Mouse (Mus musculus): ENCODE data around the gene Tmc3.

DNA sequence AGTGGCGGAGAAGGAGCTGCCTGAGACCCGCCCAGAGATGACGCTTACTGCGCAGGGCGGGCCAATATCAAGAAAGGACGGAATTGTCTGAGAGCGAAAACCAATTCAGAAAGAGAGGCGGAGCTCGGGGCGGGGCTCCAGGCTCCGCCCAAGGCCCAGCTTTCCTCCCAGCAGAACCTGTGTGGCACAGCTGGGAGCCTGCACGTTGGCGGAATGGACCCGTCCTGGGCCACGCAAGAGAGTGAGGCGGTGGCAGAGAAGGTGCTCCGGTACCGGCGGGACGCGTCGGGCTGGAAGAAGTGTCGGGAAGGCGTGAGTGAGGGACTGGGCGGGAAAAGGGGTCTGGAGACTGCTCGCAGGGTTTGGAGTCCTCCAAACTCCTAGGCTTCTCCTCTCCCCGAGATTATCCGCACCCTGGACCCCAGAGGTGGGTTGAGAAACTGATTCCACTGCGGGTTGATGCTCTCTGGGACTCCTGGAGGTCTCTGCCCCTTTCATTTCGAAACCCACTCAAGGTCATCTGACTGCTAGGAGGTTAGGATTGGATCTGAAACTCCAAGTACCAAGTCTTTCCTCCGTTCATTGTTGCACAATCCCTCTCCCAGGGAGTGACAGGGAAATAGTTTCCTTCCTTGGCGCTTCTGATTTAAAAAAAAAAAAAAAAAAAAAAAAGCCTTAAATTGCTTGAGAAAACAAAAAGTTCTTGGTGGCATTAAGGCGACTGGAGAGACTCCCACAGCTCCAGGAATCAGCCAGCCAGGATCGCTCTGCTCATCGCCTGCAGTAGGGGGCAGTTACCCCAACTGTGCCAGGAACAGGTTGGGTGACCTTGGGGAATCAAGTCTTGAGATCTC is 47.3 kb downstream of the Tmc3 start, which contains the start of gene Stard5:
- TF ChIP-seq CTCF (IDR thresholded peaks at IDR 0.05; ENCODE audit: borderline replicate concordance, extremely low read depth, insufficient read depth, insufficient read length) (0 out of 2 replicates have a peak, but pooled peaks have one; percentile 5), POLR2A (IDR thresholded peaks at IDR 0.05; ENCODE audit: borderline replicate concordance, extremely low read depth, insufficient read depth, insufficient read length, poor library complexity, severe bottlenecking) (no peak; the same call in 1 of the 2 replicates)
